Mouse (Mus musculus): ENCODE measurements around the gene Pcdh15. TPM values are rescaled to one million over a fixed set of nuclear protein-coding genes. Genes with fewer than 3 reads are reported as not detected.

Pcdh15 gene
- polyA plus RNA-seq, 1 experiment from 2014 or later, result not detected

GRCm38 (mm10) chr10:74591799-74592198 lies 1492.7 kb downstream of the Pcdh15 start:
- H3K27me3 ChIP-seq (ENCODE audit: insufficient read depth, low read length), result no peaks in the 10 kb centered on the region
- H3K36me3 ChIP-seq (ENCODE audit: insufficient read depth), result no peaks in the 10 kb centered on the region
- ATAC-seq (ENCODE audit: insufficient read depth) (no peak), DNase-seq (no peak)
- WGBS, result 66% methylated on average over 3 of the region's 3 CpGs
- H3K4me2 ChIP-seq, result no peak overlapping the region
- TF ChIP-seq CTCF (IDR thresholded peaks at IDR 0.05; ENCODE audit: low read depth), result no peak
- H3K4me1 ChIP-seq (ENCODE audit: insufficient read depth), result no peaks in the 10 kb centered on the region
- no peak overlapping the region for H3K9ac ChIP-seq
- no peaks in the 10 kb centered on the region for H3K9me3 ChIP-seq (ENCODE audit: low read depth, low read length)
- H3K4me3 ChIP-seq (ENCODE audit: low read depth, low read length), result no peak overlapping the region
- no peak overlapping the region for H3K27ac ChIP-seq (ENCODE audit: low read depth)

- 74% methylated on average over 2 of the region's 2 CpGs for WGBS
- Histone ChIP-seq H3K9ac (no peak overlapping the region), H3K27ac (ENCODE audit: low read depth) (no peak overlapping the region), H3K4me2 (no peak overlapping the region), H3K4me3 (ENCODE audit: low read depth, low read length) (no peak overlapping the region), H3K36me3 (ENCODE audit: insufficient read depth) (no peaks in the 10 kb centered on the region), H3K9me3 (ENCODE audit: low read depth, low read length) (no peaks in the 10 kb centered on the region), H3K27me3 (ENCODE audit: insufficient read depth, low read length) (no peaks in the 10 kb centered on the region), H3K4me1 (ENCODE audit: insufficient read depth) (no peaks in the 10 kb centered on the region)
- DNase-seq (no peak), ATAC-seq (ENCODE audit: insufficient read depth) (no peak)
- no peak for TF ChIP-seq CTCF (IDR thresholded peaks at IDR 0.05; ENCODE audit: low read depth)
Measured at GRCm38 (mm10) chr10:74607683-74608082, 1508.5 kb downstream of the Pcdh15 start.

GRCm38 (mm10) chr10:74621837-74622236 lies 1522.7 kb downstream of the Pcdh15 start:
- H3K9me3 ChIP-seq (ENCODE audit: low read depth, low read length), result no peaks in the 10 kb centered on the region
- no peak for ATAC-seq (ENCODE audit: insufficient read depth)
- no peaks in the 10 kb centered on the region for H3K4me1 ChIP-seq (ENCODE audit: insufficient read depth)
- H3K27me3 ChIP-seq (ENCODE audit: insufficient read depth, low read length), result no peaks in the 10 kb centered on the region
- no peak overlapping the region for H3K4me2 ChIP-seq
- H3K4me3 ChIP-seq (ENCODE audit: low read depth, low read length), result no peak overlapping the region
- no peaks in the 10 kb centered on the region for H3K36me3 ChIP-seq (ENCODE audit: insufficient read depth)
- H3K27ac ChIP-seq (ENCODE audit: low read depth), result no peak overlapping the region
- H3K9ac ChIP-seq, result no peak overlapping the region
- WGBS, result 39% methylated on average over 2 of the region's 2 CpGs
- peak; percentile 41; the same call in 1 of the 2 replicates for TF ChIP-seq CTCF (IDR thresholded peaks at IDR 0.05; ENCODE audit: low read depth)
- DNase-seq, result peak; percentile 68

GRCm38 (mm10) chr10:74625715-74626114 lies 1526.6 kb downstream of the Pcdh15 start:
- Histone ChIP-seq H3K27me3 (ENCODE audit: insufficient read depth, low read length) (no peaks in the 10 kb centered on the region), H3K9ac (no peak overlapping the region), H3K36me3 (ENCODE audit: insufficient read depth) (no peaks in the 10 kb centered on the region), H3K9me3 (ENCODE audit: low read depth, low read length) (no peaks in the 10 kb centered on the region), H3K4me2 (no peak overlapping the region), H3K4me3 (ENCODE audit: low read depth, low read length) (no peak overlapping the region), H3K27ac (ENCODE audit: low read depth) (no peak overlapping the region), H3K4me1 (ENCODE audit: insufficient read depth) (no peaks in the 10 kb centered on the region)
- WGBS, result 55% methylated on average over 4 of the region's 4 CpGs
- no peak for TF ChIP-seq CTCF (IDR thresholded peaks at IDR 0.05; ENCODE audit: low read depth)
- ATAC-seq (ENCODE audit: insufficient read depth), result no peak
- no peak for DNase-seq

GRCm38 (mm10) chr10:74626596-74626995 lies 1527.5 kb downstream of the Pcdh15 start:
- no peak for TF ChIP-seq CTCF (IDR thresholded peaks at IDR 0.05; ENCODE audit: low read depth)
- Histone ChIP-seq H3K27me3 (ENCODE audit: insufficient read depth, low read length) (no peaks in the 10 kb centered on the region), H3K36me3 (ENCODE audit: insufficient read depth) (no peaks in the 10 kb centered on the region), H3K9ac (no peak overlapping the region), H3K4me2 (no peak overlapping the region), H3K9me3 (ENCODE audit: low read depth, low read length) (no peaks in the 10 kb centered on the region), H3K27ac (ENCODE audit: low read depth) (no peak overlapping the region), H3K4me1 (ENCODE audit: insufficient read depth) (no peaks in the 10 kb centered on the region), H3K4me3 (ENCODE audit: low read depth, low read length) (no peak overlapping the region)
- WGBS, result 44% methylated on average over 10 of the region's 10 CpGs
- ATAC-seq (ENCODE audit: insufficient read depth), result no peak
- DNase-seq, result no peak

GRCm38 (mm10) chr10:74631314-74631713 lies 1532.2 kb downstream of the Pcdh15 start:
- DNase-seq (no peak), ATAC-seq (ENCODE audit: insufficient read depth) (no peak)
- no peak overlapping the region for H3K27ac ChIP-seq (ENCODE audit: low read depth)
- no peak overlapping the region for H3K4me2 ChIP-seq
- no peak overlapping the region for H3K9ac ChIP-seq
- WGBS, result 74% methylated on average over 9 of the region's 9 CpGs
- no peaks in the 10 kb centered on the region for H3K9me3 ChIP-seq (ENCODE audit: low read depth, low read length)
- H3K4me1 ChIP-seq (ENCODE audit: insufficient read depth), result no peaks in the 10 kb centered on the region
- H3K36me3 ChIP-seq (ENCODE audit: insufficient read depth), result no peaks in the 10 kb centered on the region
- no peak overlapping the region for H3K4me3 ChIP-seq (ENCODE audit: low read depth, low read length)
- H3K27me3 ChIP-seq (ENCODE audit: insufficient read depth, low read length), result no peaks in the 10 kb centered on the region
- TF ChIP-seq CTCF (IDR thresholded peaks at IDR 0.05; ENCODE audit: low read depth), result no peak

GRCm38 (mm10) chr10:74637040-74637439 lies 1537.9 kb downstream of the Pcdh15 start:
- ATAC-seq (ENCODE audit: insufficient read depth) (no peak), DNase-seq (no peak)
- Histone ChIP-seq H3K4me2 (no peak overlapping the region), H3K36me3 (ENCODE audit: insufficient read depth) (no peaks in the 10 kb centered on the region), H3K27ac (ENCODE audit: low read depth) (no peak overlapping the region), H3K9ac (no peak overlapping the region), H3K9me3 (ENCODE audit: low read depth, low read length) (no peaks in the 10 kb centered on the region), H3K4me3 (ENCODE audit: low read depth, low read length) (no peak overlapping the region), H3K4me1 (ENCODE audit: insufficient read depth) (no peaks in the 10 kb centered on the region), H3K27me3 (ENCODE audit: insufficient read depth, low read length) (no peaks in the 10 kb centered on the region)
- no peak for TF ChIP-seq CTCF (IDR thresholded peaks at IDR 0.05; ENCODE audit: low read depth)
- WGBS, result 41% methylated on average over 4 of the region's 4 CpGs

GRCm38 (mm10) chr10:74642125-74642524 lies 1543.0 kb downstream of the Pcdh15 start:
- Histone ChIP-seq H3K9ac (no peak overlapping the region), H3K27ac (ENCODE audit: low read depth) (no peak overlapping the region), H3K36me3 (ENCODE audit: insufficient read depth) (no peaks in the 10 kb centered on the region), H3K27me3 (ENCODE audit: insufficient read depth, low read length) (no peaks in the 10 kb centered on the region), H3K9me3 (ENCODE audit: low read depth, low read length) (no peaks in the 10 kb centered on the region), H3K4me3 (ENCODE audit: low read depth, low read length) (no peak overlapping the region), H3K4me2 (no peak overlapping the region), H3K4me1 (ENCODE audit: insufficient read depth) (no peaks in the 10 kb centered on the region)
- TF ChIP-seq CTCF (IDR thresholded peaks at IDR 0.05; ENCODE audit: low read depth), result peak; percentile 51
- WGBS, result 56% methylated on average over 6 of the region's 6 CpGs
- no peak for ATAC-seq (ENCODE audit: insufficient read depth)
- no peak for DNase-seq
